Mouse (Mus musculus): ENCODE measurements at regions not wholly inside any gene's neighbourhood (a gene's known extent, or its start where the extent isn't known, plus 50 kb on each side); places are given as distances from the start of the nearest gene placed in this dataset.

- TF ChIP-seq CTCF (IDR thresholded peaks at IDR 0.05; ENCODE audit: insufficient read depth, low read depth, low read length) (no peak), POLR2A (IDR thresholded peaks at IDR 0.05; ENCODE audit: insufficient read depth, low read depth, low read length) (no peak)
Measured at GRCm38 (mm10) chr10:19176249-19176648, 160.8 kb upstream of the Tnfaip3 start.

Measured in olfactory bulb, adult 2 months (tissue).